Mouse (Mus musculus): ENCODE data around the gene Gm49369. TPM values are rescaled to one million over a fixed set of nuclear protein-coding genes. Genes with fewer than 3 reads are reported as not detected.

Gene Gm49369
- polyA plus RNA-seq, 1 experiment: not detected

- Histone ChIP-seq H3K27me3 (ENCODE audit: control insufficient read depth, insufficient read depth, low read length, poor library complexity, severe bottlenecking) (no peaks in the 10 kb centered on the region), H3K36me3 (ENCODE audit: control insufficient read depth, insufficient read depth, low read length, poor library complexity, severe bottlenecking) (no peaks in the 10 kb centered on the region), H3K4me3 (ENCODE audit: low read depth, low read length) (no peak overlapping the region), H3K27ac (ENCODE audit: insufficient read depth, low read length) (no peak overlapping the region), H3K4me1 (ENCODE audit: control insufficient read depth, insufficient read depth, low read length) (peaks cover 4% of the 10 kb centered on the region), H3K9ac (ENCODE audit: low read depth, poor library complexity, severe bottlenecking) (no peak overlapping the region), H3K9me3 (replicated peaks; ENCODE audit: control insufficient read depth, insufficient read depth, low read length, poor library complexity, severe bottlenecking) (no peaks in the 10 kb centered on the region)
- no peak for TF ChIP-seq EP300 (IDR thresholded peaks at IDR 0.05; ENCODE audit: insufficient read depth, low read depth, low read length)
- TF ChIP-seq CTCF (IDR thresholded peaks at IDR 0.05; ENCODE audit: low read depth, low read length): no peak
- TF ChIP-seq POLR2A (IDR thresholded peaks at IDR 0.05; ENCODE audit: insufficient read depth, low read length): no peak
These were observed 12.6 kb downstream of the Gm49369 start for GRCm38 (mm10) chr7:142369820-142370219.

- Histone ChIP-seq H3K27ac (ENCODE audit: insufficient read depth, low read length) (no peak overlapping the region), H3K4me1 (ENCODE audit: control insufficient read depth, insufficient read depth, low read length) (peaks cover under 1% of the 10 kb centered on the region), H3K9me3 (replicated peaks; ENCODE audit: control insufficient read depth, insufficient read depth, low read length, poor library complexity, severe bottlenecking) (no peaks in the 10 kb centered on the region), H3K27me3 (ENCODE audit: control insufficient read depth, insufficient read depth, low read length, poor library complexity, severe bottlenecking) (no peaks in the 10 kb centered on the region), H3K4me3 (ENCODE audit: low read depth, low read length) (no peak overlapping the region), H3K9ac (ENCODE audit: low read depth, poor library complexity, severe bottlenecking) (no peak overlapping the region), H3K36me3 (ENCODE audit: control insufficient read depth, insufficient read depth, low read length, poor library complexity, severe bottlenecking) (no peaks in the 10 kb centered on the region)
- TF ChIP-seq EP300 (IDR thresholded peaks at IDR 0.05; ENCODE audit: insufficient read depth, low read depth, low read length): no peak
- TF ChIP-seq CTCF (IDR thresholded peaks at IDR 0.05; ENCODE audit: low read depth, low read length): no peak
- TF ChIP-seq POLR2A (IDR thresholded peaks at IDR 0.05; ENCODE audit: insufficient read depth, low read length): no peak
These were observed 13.6 kb downstream of the Gm49369 start for GRCm38 (mm10) chr7:142368856-142369255.

DNA sequence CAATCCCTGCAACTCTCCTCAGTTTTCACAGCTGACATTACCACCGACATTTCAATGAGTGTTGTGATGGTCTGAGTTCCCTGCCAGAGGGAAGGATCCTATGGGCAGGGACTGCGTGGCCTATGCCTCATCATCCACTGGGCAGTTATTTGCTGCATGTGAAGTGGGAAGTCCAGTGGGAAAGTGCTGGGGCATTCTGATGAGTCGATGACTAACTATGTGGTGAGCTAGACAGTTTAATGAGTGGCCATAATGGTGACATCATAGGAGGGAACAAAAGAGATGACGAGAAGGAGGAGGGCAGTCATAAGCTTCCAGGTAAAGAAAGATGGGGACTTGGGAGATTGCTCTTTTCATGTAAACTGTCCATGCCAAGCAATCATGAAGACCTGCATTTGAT, 19.4 kb downstream of the Gm49369 start:
- TF ChIP-seq EP300 (IDR thresholded peaks at IDR 0.05; ENCODE audit: insufficient read depth, low read depth, low read length) (no peak), POLR2A (IDR thresholded peaks at IDR 0.05; ENCODE audit: insufficient read depth, low read length) (no peak), CTCF (IDR thresholded peaks at IDR 0.05; ENCODE audit: low read depth, low read length) (no peak)
- no peaks in the 10 kb centered on the region for H3K36me3 ChIP-seq (ENCODE audit: control insufficient read depth, insufficient read depth, low read length, poor library complexity, severe bottlenecking)
- H3K4me1 ChIP-seq (ENCODE audit: control insufficient read depth, insufficient read depth, low read length): no peaks in the 10 kb centered on the region
- H3K9me3 ChIP-seq (replicated peaks; ENCODE audit: control insufficient read depth, insufficient read depth, low read length, poor library complexity, severe bottlenecking): no peaks in the 10 kb centered on the region
- H3K27me3 ChIP-seq (ENCODE audit: control insufficient read depth, insufficient read depth, low read length, poor library complexity, severe bottlenecking): no peaks in the 10 kb centered on the region
- H3K9ac ChIP-seq (ENCODE audit: low read depth, poor library complexity, severe bottlenecking): no peak overlapping the region
- no peak overlapping the region for H3K4me3 ChIP-seq (ENCODE audit: low read depth, low read length)
- H3K27ac ChIP-seq (ENCODE audit: insufficient read depth, low read length): no peak overlapping the region

- TF ChIP-seq CTCF (IDR thresholded peaks at IDR 0.05; ENCODE audit: low read depth, low read length): no peak
- TF ChIP-seq POLR2A (IDR thresholded peaks at IDR 0.05; ENCODE audit: insufficient read depth, low read length): no peak
- no peak for TF ChIP-seq EP300 (IDR thresholded peaks at IDR 0.05; ENCODE audit: insufficient read depth, low read depth, low read length)
- Histone ChIP-seq H3K4me1 (ENCODE audit: control insufficient read depth, insufficient read depth, low read length) (no peaks in the 10 kb centered on the region), H3K27ac (ENCODE audit: insufficient read depth, low read length) (no peak overlapping the region)
These were observed 21.7 kb downstream of the Gm49369 start for GRCm38 (mm10) chr7:142360743-142361142.

GRCm38 (mm10) chr7:142359129-142359528, 23.3 kb downstream of the Gm49369 start:
- Histone ChIP-seq H3K9ac (ENCODE audit: low read depth, poor library complexity, severe bottlenecking) (no peak overlapping the region), H3K4me3 (ENCODE audit: low read depth, low read length) (no peak overlapping the region), H3K27ac (ENCODE audit: insufficient read depth, low read length) (no peak overlapping the region), H3K9me3 (replicated peaks; ENCODE audit: control insufficient read depth, insufficient read depth, low read length, poor library complexity, severe bottlenecking) (no peaks in the 10 kb centered on the region), H3K27me3 (ENCODE audit: control insufficient read depth, insufficient read depth, low read length, poor library complexity, severe bottlenecking) (no peaks in the 10 kb centered on the region), H3K4me1 (ENCODE audit: control insufficient read depth, insufficient read depth, low read length) (no peaks in the 10 kb centered on the region), H3K36me3 (ENCODE audit: control insufficient read depth, insufficient read depth, low read length, poor library complexity, severe bottlenecking) (no peaks in the 10 kb centered on the region)
- TF ChIP-seq CTCF (IDR thresholded peaks at IDR 0.05; ENCODE audit: low read depth, low read length) (no peak), EP300 (IDR thresholded peaks at IDR 0.05; ENCODE audit: insufficient read depth, low read depth, low read length) (no peak), POLR2A (IDR thresholded peaks at IDR 0.05; ENCODE audit: insufficient read depth, low read length) (no peak)

More at GRCm38 (mm10) chr7:142360743-142361142, 21.7 kb downstream of the Gm49369 start:
- Histone ChIP-seq H3K9ac (ENCODE audit: low read depth, poor library complexity, severe bottlenecking) (no peak overlapping the region), H3K4me3 (ENCODE audit: low read depth, low read length) (no peak overlapping the region), H3K27me3 (ENCODE audit: control insufficient read depth, insufficient read depth, low read length, poor library complexity, severe bottlenecking) (no peaks in the 10 kb centered on the region), H3K36me3 (ENCODE audit: control insufficient read depth, insufficient read depth, low read length, poor library complexity, severe bottlenecking) (no peaks in the 10 kb centered on the region), H3K9me3 (replicated peaks; ENCODE audit: control insufficient read depth, insufficient read depth, low read length, poor library complexity, severe bottlenecking) (no peaks in the 10 kb centered on the region)

DNA sequence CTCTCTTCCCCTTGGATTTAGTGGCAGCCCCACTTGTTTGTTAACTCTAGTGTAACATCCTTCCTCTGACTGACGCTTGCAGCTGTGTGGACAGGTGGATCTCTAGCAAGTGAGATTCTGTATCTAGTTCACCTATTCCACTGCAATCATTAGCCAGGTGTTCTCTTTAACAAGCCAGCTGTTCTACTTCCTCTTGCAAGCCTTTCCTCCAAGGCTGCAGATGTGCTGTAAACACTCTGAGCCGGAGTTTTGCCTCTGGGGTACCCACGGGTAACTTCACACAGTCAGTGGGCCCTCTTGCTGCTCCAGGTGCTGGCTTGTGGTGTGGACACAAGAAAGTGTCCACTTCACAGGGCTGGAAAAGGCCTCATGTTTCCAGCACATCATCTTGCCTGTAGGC, 24.9 kb downstream of the Gm49369 start:
- no peak overlapping the region for H3K27ac ChIP-seq (ENCODE audit: insufficient read depth, low read length)
- no peak overlapping the region for H3K9ac ChIP-seq (ENCODE audit: low read depth, poor library complexity, severe bottlenecking)
- H3K36me3 ChIP-seq (ENCODE audit: control insufficient read depth, insufficient read depth, low read length, poor library complexity, severe bottlenecking): no peaks in the 10 kb centered on the region
- no peaks in the 10 kb centered on the region for H3K27me3 ChIP-seq (ENCODE audit: control insufficient read depth, insufficient read depth, low read length, poor library complexity, severe bottlenecking)
- no peak overlapping the region for H3K4me3 ChIP-seq (ENCODE audit: low read depth, low read length)
- H3K4me1 ChIP-seq (ENCODE audit: control insufficient read depth, insufficient read depth, low read length): no peaks in the 10 kb centered on the region
- TF ChIP-seq POLR2A (IDR thresholded peaks at IDR 0.05; ENCODE audit: insufficient read depth, low read length): no peak
- no peak for TF ChIP-seq CTCF (IDR thresholded peaks at IDR 0.05; ENCODE audit: low read depth, low read length)
- TF ChIP-seq EP300 (IDR thresholded peaks at IDR 0.05; ENCODE audit: insufficient read depth, low read depth, low read length): no peak
- no peaks in the 10 kb centered on the region for H3K9me3 ChIP-seq (replicated peaks; ENCODE audit: control insufficient read depth, insufficient read depth, low read length, poor library complexity, severe bottlenecking)
